Mouse (Mus musculus) E14TG2a.4 (cell line): ENCODE results near the gene Slc37a4.
"Not testable (repeated sequence)": the region's sequence is repeated elsewhere in the genome, so short reads cannot be mapped to it uniquely, and the experiment has no call there.

ENCODE experiments used
- H3K27me3 ChIP-seq: 2 replicates; pipeline ENCODE4 v1.6.1; 2014; ENCODE audit warnings: low read length, control low read depth; ENCODE audit not compliant: insufficient read depth
- H3K36me3 ChIP-seq: 2 replicates; pipeline ENCODE4 v1.6.1; 2014; ENCODE audit warnings: low read length, control low read depth; ENCODE audit not compliant: insufficient read depth
- H3K4me1 ChIP-seq: replicated peaks from 2 replicates; pipeline ENCODE4 v1.6.1; 2014; ENCODE audit warnings: low read depth, low read length, control low read depth
- H3K4me3 ChIP-seq: replicated peaks from 2 replicates; pipeline ENCODE4 v1.5.1; 2014; ENCODE audit warnings: mild to moderate bottlenecking, low read length
- H3K9me3 ChIP-seq: 2 replicates; pipeline ENCODE4 v1.6.1; 2014; ENCODE audit warnings: low read length, control low read depth
- CTCF ChIP-seq: conservative IDR thresholded peaks from 2 replicates; pipeline ENCODE4 v1.5.1; 2014; ENCODE audit warnings: low read length
- NANOG ChIP-seq: IDR thresholded peaks from 2 replicates; pipeline ENCODE4 v1.6.1; 2014; ENCODE audit warnings: borderline replicate concordance, low read length, mixed read lengths
- POU5F1 ChIP-seq: IDR thresholded peaks from 2 replicates; pipeline ENCODE4 v1.6.1; 2014; ENCODE audit warnings: low read length, borderline replicate concordance

Slc37a4 gene

GRCm38 (mm10) chr9:44405011-44405410 lies 8.4 kb downstream of the Slc37a4 start:
- H3K36me3 ChIP-seq: peaks cover 78% of the 10 kb centered on the region
- H3K4me3 ChIP-seq: no peak overlapping the region
- H3K9me3 ChIP-seq: no peaks in the 10 kb centered on the region
- H3K4me1 ChIP-seq: peaks cover 46% of the 10 kb centered on the region
- H3K27me3 ChIP-seq: no peaks in the 10 kb centered on the region
- no peak for TF ChIP-seq CTCF

GRCm38 (mm10) chr9:44406906-44407751 lies 10.5 kb downstream of the Slc37a4 start, which contains the start of the genes Rps25 and Trappc4:
Rps25 (plus strand) TSS chr9:44407139.
Trappc4 (minus strand) TSS chr9:44407600.
- Histone ChIP-seq H3K9me3 (no peaks in the 10 kb centered on the region), H3K36me3 (peaks cover 78% of the 10 kb centered on the region), H3K4me3 (peak within 1 kb of the TSS; percentile 92), H3K4me1 (peaks cover 59% of the 10 kb centered on the region), H3K27me3 (no peaks in the 10 kb centered on the region)
- TF ChIP-seq CTCF: no peak
- TF ChIP-seq NANOG: no peak
- TF ChIP-seq POU5F1: no peak

- no peaks in the 10 kb centered on the region for H3K9me3 ChIP-seq
- H3K4me3 ChIP-seq: peak overlapping the region; percentile 92
- H3K27me3 ChIP-seq: no peaks in the 10 kb centered on the region
- peaks cover 65% of the 10 kb centered on the region for H3K4me1 ChIP-seq
- peaks cover 78% of the 10 kb centered on the region for H3K36me3 ChIP-seq
- no peak for TF ChIP-seq CTCF
- no peak for TF ChIP-seq NANOG
- TF ChIP-seq POU5F1: no peak
These were observed 11.1 kb downstream of the Slc37a4 start for GRCm38 (mm10) chr9:44407752-44408097.

GRCm38 (mm10) chr9:44408693-44409092 lies 12.0 kb downstream of the Slc37a4 start:
- Histone ChIP-seq H3K36me3 (peaks cover 78% of the 10 kb centered on the region), H3K4me1 (peaks cover 67% of the 10 kb centered on the region), H3K4me3 (peak overlapping the region; percentile 92)
- not testable (repeated sequence) for H3K27me3 ChIP-seq, H3K9me3 ChIP-seq

- H3K4me3 ChIP-seq: peak overlapping the region; percentile 92
- no peak for TF ChIP-seq NANOG
- TF ChIP-seq POU5F1: no peak
- TF ChIP-seq CTCF: no peak
- peaks cover 50% of the 10 kb centered on the region for H3K4me1 ChIP-seq
- no peaks in the 10 kb centered on the region for H3K9me3 ChIP-seq
- H3K27me3 ChIP-seq: no peaks in the 10 kb centered on the region
- peaks cover 75% of the 10 kb centered on the region for H3K36me3 ChIP-seq
These were observed 14.1 kb downstream of the Slc37a4 start for GRCm38 (mm10) chr9:44410647-44411336.

GRCm38 (mm10) chr9:44411601-44412130 lies 15.0 kb downstream of the Slc37a4 start:
- TF ChIP-seq CTCF (no peak), NANOG (no peak), POU5F1 (no peak)
- Histone ChIP-seq H3K27me3 (no peaks in the 10 kb centered on the region), H3K4me3 (no peak overlapping the region), H3K9me3 (no peaks in the 10 kb centered on the region), H3K36me3 (peaks cover 84% of the 10 kb centered on the region), H3K4me1 (peaks cover 50% of the 10 kb centered on the region)

- Histone ChIP-seq H3K27me3 (no peaks in the 10 kb centered on the region), H3K9me3 (no peaks in the 10 kb centered on the region), H3K4me1 (peaks cover 54% of the 10 kb centered on the region), H3K4me3 (no peak overlapping the region), H3K36me3 (peaks cover 84% of the 10 kb centered on the region)
- TF ChIP-seq POU5F1: no peak
- no peak for TF ChIP-seq NANOG
- TF ChIP-seq CTCF: no peak
These were observed 15.7 kb downstream of the Slc37a4 start for GRCm38 (mm10) chr9:44412306-44412705.

GRCm38 (mm10) chr9:44412781-44413180 lies 16.1 kb downstream of the Slc37a4 start:
- Histone ChIP-seq H3K36me3 (peaks cover 84% of the 10 kb centered on the region), H3K4me3 (no peak overlapping the region), H3K4me1 (peaks cover 55% of the 10 kb centered on the region), H3K9me3 (no peaks in the 10 kb centered on the region), H3K27me3 (no peaks in the 10 kb centered on the region)
- TF ChIP-seq CTCF (no peak), POU5F1 (no peak), NANOG (no peak)
